Mouse (Mus musculus): Measurements from ENCODE around the gene Notch2.
A peak's percentile ranks its signal among the peaks of the same experiment; 100 is the strongest.

Notch2 gene

GRCm38 (mm10) chr3:97993920-97994545 lies 19.3 kb upstream of the Notch2 start:
- DNase-seq (ENCODE audit: low read depth, low spot score), result peak; percentile 38

GRCm38 (mm10) chr3:97994818-97995217 lies 18.5 kb upstream of the Notch2 start:
- DNase-seq (ENCODE audit: low read depth, low spot score), result no peak

- DNase-seq (ENCODE audit: low read depth, low spot score), result no peak
Observed at GRCm38 (mm10) chr3:97998349-97998748, 15.0 kb upstream of the Notch2 start.

- DNase-seq (ENCODE audit: low read depth, low spot score), result no peak
Observed at GRCm38 (mm10) chr3:98003558-98003957, 9.8 kb upstream of the Notch2 start.

- DNase-seq (ENCODE audit: low read depth, low spot score), result no peak
Observed at GRCm38 (mm10) chr3:98004231-98004630, 9.1 kb upstream of the Notch2 start.

- peak; percentile 77 for DNase-seq (ENCODE audit: low read depth, low spot score)
Observed at GRCm38 (mm10) chr3:98005306-98005705, 8.0 kb upstream of the Notch2 start.

GRCm38 (mm10) chr3:98006046-98006691 lies 7.2 kb upstream of the Notch2 start:
- peak; percentile 77 for DNase-seq (ENCODE audit: low read depth, low spot score)

GRCm38 (mm10) chr3:98006973-98007372 lies 6.4 kb upstream of the Notch2 start:
- no peak for DNase-seq (ENCODE audit: low read depth, low spot score)

- no peak for DNase-seq (ENCODE audit: low read depth, low spot score)
Observed at GRCm38 (mm10) chr3:98008143-98008542, 5.2 kb upstream of the Notch2 start.

GRCm38 (mm10) chr3:98009190-98009840 lies 4.0 kb upstream of the Notch2 start:
- DNase-seq (ENCODE audit: low read depth, low spot score), result no peak

- DNase-seq (ENCODE audit: low read depth, low spot score), result no peak
Observed at GRCm38 (mm10) chr3:98013086-98013400, 284 bp upstream of the Notch2 start.

GRCm38 (mm10) chr3:98015205-98016171 lies 2.2 kb downstream of the Notch2 start:
- no peak for DNase-seq (ENCODE audit: low read depth, low spot score)

- no peak for DNase-seq (ENCODE audit: low read depth, low spot score)
Observed at GRCm38 (mm10) chr3:98016901-98017591, 3.7 kb downstream of the Notch2 start.

- DNase-seq (ENCODE audit: low read depth, low spot score), result no peak
Observed at GRCm38 (mm10) chr3:98018187-98018586, 4.9 kb downstream of the Notch2 start.

GRCm38 (mm10) chr3:98020431-98021229 lies 7.3 kb downstream of the Notch2 start:
- DNase-seq (ENCODE audit: low read depth, low spot score), result no peak

- no peak for DNase-seq (ENCODE audit: low read depth, low spot score)
Observed at GRCm38 (mm10) chr3:98024288-98024848, 11.0 kb downstream of the Notch2 start.

- no peak for DNase-seq (ENCODE audit: low read depth, low spot score)
Observed at GRCm38 (mm10) chr3:98025521-98025920, 12.2 kb downstream of the Notch2 start.

- no peak for DNase-seq (ENCODE audit: low read depth, low spot score)
Observed at GRCm38 (mm10) chr3:98025921-98026880, 12.9 kb downstream of the Notch2 start.

- no peak for DNase-seq (ENCODE audit: low read depth, low spot score)
Observed at GRCm38 (mm10) chr3:98027371-98027774, 14.0 kb downstream of the Notch2 start.
